Mouse (Mus musculus): ENCODE measurements at regions not wholly inside any gene's neighbourhood (a gene's known extent, or its start where the extent isn't known, plus 50 kb on each side); places are given as distances from the start of the nearest gene placed in this dataset.

DNA sequence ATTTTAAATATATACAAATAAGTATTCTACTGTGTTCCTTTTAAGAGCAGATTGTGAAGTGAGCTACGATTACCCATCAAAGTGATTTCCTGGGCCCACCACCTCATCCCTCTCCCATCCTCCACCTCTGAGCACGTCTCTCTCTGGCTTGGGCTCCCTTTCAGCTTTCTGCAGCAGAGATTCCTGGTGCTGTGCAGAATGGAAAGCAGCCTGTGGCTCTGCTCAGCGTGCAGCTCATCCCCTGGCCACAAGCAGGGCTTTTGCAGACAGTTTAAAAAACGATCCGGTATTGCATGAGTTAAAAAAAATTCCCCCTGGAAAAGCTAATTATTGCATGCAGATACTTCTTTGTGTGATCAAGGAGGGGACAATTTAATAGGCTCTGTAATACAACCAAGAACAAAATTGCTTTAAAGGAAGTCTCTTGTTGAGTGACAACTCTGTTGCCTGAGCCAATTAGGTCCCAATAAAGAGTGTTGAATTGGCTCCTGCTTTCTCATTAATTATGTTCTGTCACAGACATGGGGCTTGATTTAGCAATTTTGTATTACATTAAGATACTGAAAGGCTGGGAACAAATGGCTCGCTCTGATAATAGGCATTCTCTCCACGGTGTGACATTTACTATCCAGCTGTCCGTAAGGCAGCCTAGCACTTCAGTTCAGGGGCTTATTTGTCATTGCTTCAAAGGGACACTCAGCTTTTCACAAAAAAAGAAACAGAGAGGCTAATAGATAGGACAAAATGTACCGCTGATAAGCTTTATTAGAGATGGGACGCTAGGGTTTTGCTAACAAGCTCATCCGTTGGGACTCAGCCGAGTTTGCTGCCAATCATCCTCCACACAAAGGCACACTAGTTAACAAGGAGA, 345.9 kb upstream of the G2e3 start:
- TF ChIP-seq POLR2A (IDR thresholded peaks at IDR 0.05; ENCODE audit: control insufficient read depth, extremely low read depth, insufficient read depth, low read length, poor library complexity): no peak
- TF ChIP-seq CTCF (IDR thresholded peaks at IDR 0.05; ENCODE audit: borderline replicate concordance, control insufficient read depth, extremely low read depth, insufficient read depth, low read length, poor library complexity): no peak
